Mouse (Mus musculus) liver, embryonic 14.5 days (tissue): ENCODE measurements around the gene Foxp2.

ENCODE experiments used
- CTCF ChIP-seq: IDR thresholded peaks from 2 replicates; pipeline ENCODE4 v1.5.1; 2016; ENCODE audit warnings: antibody characterized with exemption, low read depth, control low read depth
- EP300 ChIP-seq: IDR thresholded peaks from 2 replicates; pipeline ENCODE4 v1.6.1; 2016; ENCODE audit warnings: antibody characterized with exemption, low read depth

- no peak for TF ChIP-seq CTCF
- no peak for TF ChIP-seq EP300
Measured at GRCm38 (mm10) chr6:15285213-15285612, 384.1 kb downstream of the Foxp2 start.
